Mouse (Mus musculus): ENCODE measurements around the gene Ajm1.

DNA sequence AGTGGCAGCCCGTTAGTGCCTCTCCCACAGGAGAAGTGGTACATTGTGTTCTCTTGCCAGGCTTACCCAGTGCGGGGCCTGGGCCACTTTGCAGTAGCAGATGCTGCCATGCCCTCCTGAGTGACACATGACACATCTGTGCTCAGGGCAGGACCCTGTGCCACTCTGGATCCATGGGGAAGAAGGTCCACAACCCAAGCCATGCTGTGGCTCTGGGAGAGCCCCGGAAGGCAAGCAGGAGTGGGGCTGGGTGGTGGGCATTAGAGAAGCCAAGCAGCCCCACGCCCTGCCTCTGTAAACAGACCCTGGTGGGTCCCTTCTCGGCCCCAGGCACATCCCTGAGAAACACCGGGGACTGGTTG is 1.5 kb upstream of the Ajm1 start:
- TF ChIP-seq CTCF (IDR thresholded peaks at IDR 0.05; ENCODE audit: low read depth, low read length) (no peak), POLR2A (IDR thresholded peaks at IDR 0.05; ENCODE audit: borderline replicate concordance, low read depth, low read length) (no peak)

Measured in bone marrow macrophage, adult 2 months (primary cell).